Mouse (Mus musculus) kidney, postnatal 0 days (tissue): ENCODE measurements around the gene Vps35l. TPM values are rescaled to one million over a fixed set of nuclear protein-coding genes. Genes with fewer than 3 reads are reported as not detected.

ENCODE experiments used
- ATAC-seq: fragments of 200-750 bp; cut with Nextera tagmentation; replicated peaks from 2 replicates; pipeline ENCODE4 v1.8.0; 2017; ENCODE audit warnings: low read depth, moderate number of reproducible peaks, moderate TSS enrichment, moderate library complexity; ENCODE audit not compliant: low FRiP score
- DNase-seq: peaks from one replicate; pipeline ENCODE4 v3.0.0-alpha.2; 2016; ENCODE audit warnings: low spot score
- H3K27ac ChIP-seq: fragments of 300-500 bp; sonication (generic); 2 replicates; pipeline ENCODE4 v1.5.1; 2014; ENCODE audit warnings: mild to moderate bottlenecking
- H3K27me3 ChIP-seq: fragments of 300-500 bp; sonication (generic); 2 replicates; pipeline ENCODE4 v1.6.1; 2014; ENCODE audit warnings: low read length, mixed read lengths; ENCODE audit not compliant: insufficient read depth
- H3K36me3 ChIP-seq: fragments of 300-500 bp; sonication (generic); 2 replicates; pipeline ENCODE4 v1.6.1; 2014; ENCODE audit warnings: low read length, mixed read lengths; ENCODE audit not compliant: insufficient read depth
- H3K4me1 ChIP-seq: fragments of 300-500 bp; sonication (generic); replicated peaks from 2 replicates; pipeline ENCODE4 v1.6.1; 2014; ENCODE audit warnings: antibody characterized with exemption, low read length, mixed read lengths; ENCODE audit not compliant: insufficient read depth
- H3K4me2 ChIP-seq: fragments of 300-500 bp; sonication (generic); 2 replicates; pipeline ENCODE4 v1.6.1; 2014; ENCODE audit warnings: mild to moderate bottlenecking, low read length, moderate library complexity, mixed read lengths
- H3K4me3 ChIP-seq: fragments of 300-500 bp; sonication (generic); replicated peaks from 2 replicates; pipeline ENCODE4 v1.5.1; 2014; ENCODE audit warnings: low read depth, low read length
- H3K9ac ChIP-seq: fragments of 300-500 bp; sonication (generic); 2 replicates; pipeline ENCODE4 v1.6.1; 2014; ENCODE audit warnings: low read depth, low read length
- H3K9me3 ChIP-seq: fragments of 300-500 bp; sonication (generic); replicated peaks from 2 replicates; pipeline ENCODE4 v1.6.1; 2016; ENCODE audit warnings: low read length, inconsistent platforms, mixed read lengths
- CTCF ChIP-seq: IDR thresholded peaks from 2 replicates; pipeline ENCODE4 v1.5.1; 2016; ENCODE audit warnings: antibody characterized with exemption, low read depth, mild to moderate bottlenecking, moderate library complexity
- WGBS: fragments of 180-500 bp; shearing (Covaris S2); extraction: QIAGEN DNeasy Blood & Tissue Kit; methylation state at CpG from one replicate; pipeline ENCODE4 v1.1.7; 2014; 5-methylcytosine and 5-hydroxymethylcytosine counted together
- polyA plus RNA-seq: library from polyadenylated mRNA; unstranded; fragments of >200 nt; fragmentation: Nextera tagmentation; extraction: Ambion mirVana; gene quantifications from 2 replicates; pipeline ENCODE4 v1.2.1, GENCODE M21; 2015

Gene Vps35l
- polyA plus RNA-seq, 1 experiment from 2014 or later, result 59.0 TPM

DNA sequence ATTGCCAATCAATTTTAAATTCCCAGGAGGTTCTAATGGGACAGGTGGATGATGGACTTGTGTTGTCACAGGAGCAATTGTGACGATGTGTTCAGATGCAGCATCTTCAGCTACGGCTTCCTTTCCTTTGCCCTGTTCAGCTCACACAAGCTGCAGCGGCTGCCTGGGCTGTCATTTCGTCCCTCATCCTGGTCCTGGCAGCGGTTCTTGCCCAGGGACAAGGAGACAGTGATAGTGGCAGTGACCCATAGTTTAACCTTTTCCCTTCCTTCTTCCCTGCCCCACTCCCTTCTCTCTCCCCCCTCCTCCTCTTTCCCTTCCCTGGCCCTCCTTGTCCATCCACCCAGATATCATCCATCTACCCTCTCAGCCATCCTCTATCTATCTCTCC, 26.8 kb downstream of the Vps35l start:
- H3K4me1 ChIP-seq, result no peaks in the 10 kb centered on the region
- no peak overlapping the region for H3K4me3 ChIP-seq
- H3K9me3 ChIP-seq, result no peaks in the 10 kb centered on the region
- no peak overlapping the region for H3K27ac ChIP-seq
- H3K4me2 ChIP-seq, result no peak overlapping the region
- no peak for DNase-seq
- no peaks in the 10 kb centered on the region for H3K27me3 ChIP-seq
- peaks cover 18% of the 10 kb centered on the region; the same call in 1 of the 2 replicates for H3K36me3 ChIP-seq
- WGBS, result 86% methylated on average over 5 of the region's 5 CpGs
- H3K9ac ChIP-seq, result no peak overlapping the region
- no peak for ATAC-seq
- no peak for TF ChIP-seq CTCF

DNA sequence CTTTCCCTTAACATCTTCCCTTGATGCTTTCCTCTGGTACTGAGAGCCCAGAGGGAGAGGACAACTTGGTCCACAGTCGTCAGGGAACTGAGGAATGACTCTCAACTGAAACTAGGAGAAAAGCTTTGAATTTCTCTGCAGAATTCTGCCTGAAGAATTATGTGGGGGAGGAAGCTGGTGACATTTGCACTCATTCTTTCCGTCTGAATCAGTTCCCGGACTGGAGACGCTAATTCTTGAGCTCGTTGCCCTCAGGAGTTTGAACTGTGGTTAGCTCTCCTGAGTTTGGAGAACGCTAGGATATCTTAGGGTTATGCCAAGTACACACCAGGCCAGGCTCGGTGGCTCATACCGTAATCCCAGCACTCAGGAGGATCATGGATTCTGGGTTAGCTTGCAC, 29.2 kb downstream of the Vps35l start:
- no peak overlapping the region for H3K4me3 ChIP-seq
- peak; percentile 25 for DNase-seq
- H3K27ac ChIP-seq, result no peak overlapping the region
- peaks cover 9% of the 10 kb centered on the region for H3K36me3 ChIP-seq
- WGBS, result 48% methylated on average over 8 of the region's 8 CpGs
- no peaks in the 10 kb centered on the region for H3K4me1 ChIP-seq
- no peak for TF ChIP-seq CTCF
- H3K9me3 ChIP-seq, result no peaks in the 10 kb centered on the region
- no peak overlapping the region for H3K4me2 ChIP-seq
- no peak for ATAC-seq
- no peak overlapping the region for H3K9ac ChIP-seq
- no peaks in the 10 kb centered on the region for H3K27me3 ChIP-seq

DNA sequence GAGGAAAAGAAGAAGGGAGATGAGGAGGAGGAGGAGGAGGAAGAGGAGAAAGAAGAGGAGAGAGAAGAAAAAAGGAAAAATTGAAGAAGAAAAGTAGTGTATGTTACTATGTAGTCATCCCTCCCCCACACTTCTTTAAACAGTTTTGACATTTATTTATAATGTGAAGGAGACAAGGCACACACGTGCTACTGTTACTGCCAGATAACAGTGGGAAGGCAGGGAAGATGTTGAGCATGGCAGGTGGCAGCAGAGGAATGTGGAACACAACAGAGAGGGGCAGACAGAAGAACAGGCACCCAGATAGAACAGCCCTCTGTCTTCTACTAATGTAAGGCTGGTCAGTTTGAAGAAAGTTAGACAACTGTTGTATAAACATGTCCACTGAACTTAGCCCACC, 29.6 kb downstream of the Vps35l start:
- peaks cover 9% of the 10 kb centered on the region for H3K36me3 ChIP-seq
- H3K27ac ChIP-seq, result no peak overlapping the region
- no peak overlapping the region for H3K9ac ChIP-seq
- no peak for ATAC-seq
- H3K9me3 ChIP-seq, result no peaks in the 10 kb centered on the region
- no peaks in the 10 kb centered on the region for H3K27me3 ChIP-seq
- no peak for DNase-seq
- no peaks in the 10 kb centered on the region for H3K4me1 ChIP-seq
- no peak overlapping the region for H3K4me3 ChIP-seq
- H3K4me2 ChIP-seq, result no peak overlapping the region
- no peak for TF ChIP-seq CTCF
- 30% methylated on average over 1 of the region's 1 CpGs for WGBS

DNA sequence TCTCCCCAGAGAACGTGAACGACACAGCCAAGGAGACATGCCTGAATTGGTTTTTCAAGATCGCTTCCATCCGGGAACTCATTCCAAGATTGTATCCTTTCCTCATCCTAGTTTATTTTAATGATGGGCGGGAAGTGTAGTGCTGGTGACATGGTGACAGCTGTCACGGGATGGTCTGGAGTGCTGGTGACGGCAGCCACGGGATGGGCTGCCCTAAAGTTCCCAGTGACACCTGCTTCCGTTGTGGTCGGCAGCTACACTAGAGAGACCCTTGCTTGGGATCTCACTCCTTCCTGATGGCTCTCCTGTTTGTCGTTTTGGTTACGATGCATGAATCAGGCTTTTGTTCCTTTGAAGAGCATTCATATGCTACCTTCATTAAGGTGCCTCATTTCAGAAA, 33.0 kb downstream of the Vps35l start:
- no peak for TF ChIP-seq CTCF
- no peak overlapping the region for H3K4me2 ChIP-seq
- DNase-seq (no peak), ATAC-seq (no peak)
- no peaks in the 10 kb centered on the region for H3K27me3 ChIP-seq
- 93% methylated on average over 12 of the region's 12 CpGs for WGBS
- H3K9ac ChIP-seq, result no peak overlapping the region
- H3K27ac ChIP-seq, result no peak overlapping the region
- H3K36me3 ChIP-seq, result peaks cover 16% of the 10 kb centered on the region
- H3K4me1 ChIP-seq, result 0 out of 2 replicates have a peak, but pooled peaks cover 5% of the 10 kb centered on the region
- no peaks in the 10 kb centered on the region for H3K9me3 ChIP-seq
- H3K4me3 ChIP-seq, result no peak overlapping the region

DNA sequence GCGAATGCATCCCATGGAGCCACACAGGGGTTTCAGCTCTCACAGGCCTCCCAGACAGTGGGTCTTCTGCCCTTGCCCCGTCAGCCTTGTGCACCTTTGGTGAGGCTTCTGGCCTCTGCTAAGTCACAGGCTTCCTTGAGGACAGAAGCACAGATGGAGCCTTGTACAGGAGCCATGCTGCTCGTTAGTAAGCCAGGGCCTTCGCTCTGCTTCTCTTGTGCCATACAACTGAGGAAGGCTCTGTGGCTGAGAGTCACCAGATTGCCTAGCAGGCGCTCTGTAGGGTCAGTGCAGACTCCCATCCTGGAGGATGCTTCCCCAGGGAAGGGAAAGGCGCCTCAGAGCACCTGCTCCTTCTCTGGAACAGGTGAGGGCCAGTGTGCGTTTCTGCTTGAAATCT, 36.0 kb downstream of the Vps35l start:
- H3K4me2 ChIP-seq, result no peak overlapping the region
- no peak for TF ChIP-seq CTCF
- no peaks in the 10 kb centered on the region for H3K9me3 ChIP-seq
- H3K27me3 ChIP-seq, result no peaks in the 10 kb centered on the region
- no peak for DNase-seq
- no peak for ATAC-seq
- peaks cover 27% of the 10 kb centered on the region for H3K36me3 ChIP-seq
- no peak overlapping the region for H3K9ac ChIP-seq
- 86% methylated on average over 7 of the region's 7 CpGs for WGBS
- no peak overlapping the region for H3K27ac ChIP-seq
- 0 out of 2 replicates have a peak, but pooled peaks cover 5% of the 10 kb centered on the region for H3K4me1 ChIP-seq
- H3K4me3 ChIP-seq, result no peak overlapping the region

DNA sequence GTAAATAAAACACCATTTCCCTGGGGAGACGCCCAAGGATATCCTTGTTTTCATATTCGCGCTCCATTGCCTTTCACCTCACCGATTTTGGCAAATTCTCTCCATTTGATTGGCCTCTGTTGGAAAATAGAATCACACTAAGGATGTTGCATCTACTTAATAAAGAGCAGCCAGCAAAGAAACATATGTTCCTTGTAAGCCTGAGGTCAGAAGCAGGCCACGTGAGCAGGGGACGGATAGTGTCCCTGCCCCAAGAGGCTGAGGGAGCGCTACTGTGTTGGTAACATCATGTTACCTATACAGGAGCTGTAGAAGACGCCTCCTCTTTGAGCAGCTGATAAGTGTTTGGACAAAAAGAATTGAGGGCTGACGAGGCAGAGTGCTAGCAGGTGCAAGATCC, 36.5 kb downstream of the Vps35l start:
- no peak for TF ChIP-seq CTCF
- H3K4me2 ChIP-seq, result no peak overlapping the region
- no peak overlapping the region for H3K27ac ChIP-seq
- H3K4me1 ChIP-seq, result 0 out of 2 replicates have a peak, but pooled peaks cover 5% of the 10 kb centered on the region
- H3K9ac ChIP-seq, result no peak overlapping the region
- no peaks in the 10 kb centered on the region for H3K27me3 ChIP-seq
- WGBS, result 59% methylated on average over 9 of the region's 9 CpGs
- ATAC-seq (no peak), DNase-seq (no peak)
- no peaks in the 10 kb centered on the region for H3K9me3 ChIP-seq
- no peak overlapping the region for H3K4me3 ChIP-seq
- H3K36me3 ChIP-seq, result peaks cover 30% of the 10 kb centered on the region
